8 mouse cellular contexts compared by ENCODE assay signal in genomic region chr15:93575884-93576283, GRCm38 (mm10). TPM values are rescaled to one million over a fixed set of nuclear protein-coding genes. Genes with fewer than 3 reads are reported as not detected.
A peak's percentile ranks its signal among the peaks of the same experiment; 100 is the strongest.
DNase-seq lines count a peak whose midpoint lies in the region; ATAC-seq and TF ChIP-seq lines count a peak whose summit lies in the region.

No protein-coding gene starts in this region.

- ATAC-seq in cerebellum, adult (ENCODE audit: insufficient number of reproducible peaks, low FRiP score, low TSS enrichment), result peak; percentile 60
- peak; percentile 49; the same call in 1 of the 2 replicates for ATAC-seq in forebrain, embryonic 12.5 days (ENCODE audit: low FRiP score)
- ATAC-seq in hindbrain, embryonic 11.5 days (ENCODE audit: low FRiP score), result peak; percentile 57
- ATAC-seq in lung, embryonic 16.5 days (ENCODE audit: low read depth), result peak; percentile 80

- no peak overlapping the region for H3K9ac ChIP-seq in forebrain, embryonic 12.5 days
- H3K9ac ChIP-seq in hindbrain, embryonic 11.5 days (ENCODE audit: low read depth, low read length), result no peak overlapping the region
- no peak overlapping the region for H3K9ac ChIP-seq in lung, embryonic 16.5 days (ENCODE audit: low read length)

- 0 out of 2 replicates have a peak, but pooled peaks cover 2% of the 10 kb centered on the region for H3K9me3 ChIP-seq in heart, embryonic 10.5 days
- no peaks in the 10 kb centered on the region for H3K9me3 ChIP-seq in forebrain, embryonic 12.5 days
- H3K9me3 ChIP-seq in hindbrain, embryonic 11.5 days (ENCODE audit: control insufficient read depth, low read length), result no peaks in the 10 kb centered on the region
- peaks cover 7% of the 10 kb centered on the region; the same call in 1 of the 2 replicates for H3K9me3 ChIP-seq in lung, embryonic 16.5 days (ENCODE audit: control insufficient read depth, low read length)

- H3K4me2 ChIP-seq in forebrain, embryonic 12.5 days, result no peak overlapping the region
- no peak overlapping the region for H3K4me2 ChIP-seq in hindbrain, embryonic 11.5 days (replicated peaks; ENCODE audit: low read depth, low read length)
- H3K4me2 ChIP-seq in lung, embryonic 16.5 days (ENCODE audit: low read depth, low read length), result no peak overlapping the region

- peak; percentile 94 for TF ChIP-seq CTCF in layer of hippocampus, adult 2 months (conservative IDR thresholded peaks at IDR 0.05)

- DNase-seq in heart, adult 11 months, result peak; percentile 94
- no peak for DNase-seq in heart, embryonic 10.5 days (ENCODE audit: low spot score)
- peak; percentile 90 for DNase-seq in hindbrain, embryonic 11.5 days (ENCODE audit: low spot score)
- peak; percentile 80 to 90 for DNase-seq in layer of hippocampus, adult 2 months (ENCODE audit: low spot score in 2 of 2)
- DNase-seq in retina, postnatal 7 days (ENCODE audit: low read depth, low spot score), result peak; percentile 78

- H3K27ac ChIP-seq in heart, embryonic 10.5 days, result no peak overlapping the region
- no peak overlapping the region for H3K27ac ChIP-seq in forebrain, embryonic 12.5 days
- H3K27ac ChIP-seq in hindbrain, embryonic 11.5 days (ENCODE audit: low read depth, low read length), result no peak overlapping the region
- H3K27ac ChIP-seq in layer of hippocampus, adult 2 months, result peak overlapping the region; percentile 33; the same call in 1 of the 2 replicates
- H3K27ac ChIP-seq in lung, embryonic 16.5 days (ENCODE audit: low read length), result no peak overlapping the region

- H3K4me3 ChIP-seq in heart, embryonic 10.5 days, result no peak overlapping the region
- H3K4me3 ChIP-seq in forebrain, embryonic 12.5 days (replicated peaks), result no peak overlapping the region
- no peak overlapping the region for H3K4me3 ChIP-seq in hindbrain, embryonic 11.5 days (ENCODE audit: low read depth, low read length)
- H3K4me3 ChIP-seq in layer of hippocampus, adult 2 months, result no peak overlapping the region
- no peak overlapping the region for H3K4me3 ChIP-seq in lung, embryonic 16.5 days (ENCODE audit: low read length)

- H3K4me1 ChIP-seq in heart, embryonic 10.5 days, result peaks cover 2% of the 10 kb centered on the region
- no peaks in the 10 kb centered on the region for H3K4me1 ChIP-seq in forebrain, embryonic 12.5 days
- H3K4me1 ChIP-seq in hindbrain, embryonic 11.5 days (replicated peaks; ENCODE audit: control insufficient read depth, insufficient read depth, low read length), result no peaks in the 10 kb centered on the region
- H3K4me1 ChIP-seq in lung, embryonic 16.5 days (replicated peaks; ENCODE audit: control insufficient read depth, insufficient read depth, low read length), result peaks cover 7% of the 10 kb centered on the region

- H3K36me3 ChIP-seq in heart, embryonic 10.5 days, result peaks cover 44% of the 10 kb centered on the region
- H3K36me3 ChIP-seq in forebrain, embryonic 12.5 days (replicated peaks), result no peaks in the 10 kb centered on the region
- no peaks in the 10 kb centered on the region for H3K36me3 ChIP-seq in hindbrain, embryonic 11.5 days (ENCODE audit: control insufficient read depth, insufficient read depth, low read length)
- H3K36me3 ChIP-seq in lung, embryonic 16.5 days (ENCODE audit: control insufficient read depth, insufficient read depth, low read length), result no peaks in the 10 kb centered on the region

- WGBS in heart, embryonic 10.5 days, result 18% methylated on average over 5 of the region's 5 CpGs
- WGBS in forebrain, embryonic 12.5 days, result 10% methylated on average over 5 of the region's 5 CpGs
- 18% methylated on average over 5 of the region's 5 CpGs for WGBS in hindbrain, embryonic 11.5 days
- 9% methylated on average over 5 of the region's 5 CpGs for WGBS in lung, embryonic 16.5 days

- H3K27me3 ChIP-seq in heart, embryonic 10.5 days (ENCODE audit: insufficient read depth, poor library complexity, severe bottlenecking), result no peaks in the 10 kb centered on the region
- no peaks in the 10 kb centered on the region for H3K27me3 ChIP-seq in forebrain, embryonic 12.5 days
- H3K27me3 ChIP-seq in hindbrain, embryonic 11.5 days (ENCODE audit: control insufficient read depth, insufficient read depth, low read length), result no peaks in the 10 kb centered on the region
- H3K27me3 ChIP-seq in lung, embryonic 16.5 days (ENCODE audit: control insufficient read depth, insufficient read depth, low read depth, low read length), result no peaks in the 10 kb centered on the region

RNA-seq across cellular contexts. Expression of gene Prickle1, which starts 19.8 kb away (rescaled TPM):
- polyA plus RNA-seq in heart, embryonic 10.5 days (2016; fragmentation: Nextera tagmentation; extraction: Ambion mirVana), result 28.5 and 33.4 TPM in 2 replicates
- 9.0 and 11.0 TPM in 2 replicates for polyA plus RNA-seq in forebrain, embryonic 12.5 days (2016; fragmentation: Nextera tagmentation; extraction: Ambion mirVana)
- 17.7 and 19.9 TPM in 2 replicates for polyA plus RNA-seq in hindbrain, embryonic 11.5 days (2014; fragmentation: Nextera tagmentation; extraction: Ambion mirVana)
- 10 to 100 TPM; 67.4 to 69.2 TPM for total RNA-seq in layer of hippocampus, adult 2 months (2021)
- polyA plus RNA-seq in lung, embryonic 16.5 days (2015; fragmentation: Nextera tagmentation; extraction: Ambion mirVana), result 24.0 and 25.6 TPM in 2 replicates
